Mouse (Mus musculus): ENCODE data around the gene Inpp5f. TPM values are rescaled to one million over a fixed set of nuclear protein-coding genes. Genes with fewer than 3 reads are reported as not detected.
A peak's percentile ranks its signal among the peaks of the same experiment; 100 is the strongest.

The Inpp5f gene
- polyA plus RNA-seq, 1 experiment from 2014 or later: 444 TPM

DNA sequence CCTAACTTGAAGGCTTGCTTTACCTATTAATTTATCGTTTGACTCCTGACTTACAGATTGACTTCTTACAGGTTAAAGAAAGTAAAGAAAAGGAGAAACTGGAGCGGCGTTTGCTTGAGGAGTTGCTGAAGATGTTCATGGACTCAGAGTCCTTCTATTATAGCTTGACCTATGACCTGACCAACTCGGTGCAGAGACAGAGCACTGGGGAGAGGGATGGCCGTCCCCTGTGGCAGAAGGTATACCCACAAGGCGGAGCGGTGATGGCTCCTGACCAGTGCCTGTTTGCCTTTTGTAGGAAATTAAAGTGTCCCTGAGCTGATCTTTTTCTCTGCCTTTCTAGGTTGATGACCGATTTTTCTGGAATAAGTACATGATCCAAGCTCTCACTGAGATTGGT lies 52.8 kb downstream of the Inpp5f start:
- H3K27me3 ChIP-seq (ENCODE audit: control insufficient read depth, insufficient read depth, low read length): no peaks in the 10 kb centered on the region
- H3K9me3 ChIP-seq (ENCODE audit: control insufficient read depth, low read length): no peaks in the 10 kb centered on the region
- no peak overlapping the region for H3K4me2 ChIP-seq (ENCODE audit: low read length)
- no peak overlapping the region for H3K9ac ChIP-seq (replicated peaks; ENCODE audit: low read length)
- WGBS: 88% methylated on average over 8 of the region's 8 CpGs
- no peak overlapping the region for H3K4me3 ChIP-seq (replicated peaks; ENCODE audit: low read depth, low read length)
- H3K4me1 ChIP-seq (ENCODE audit: control insufficient read depth, insufficient read depth, low read length): peaks cover 11% of the 10 kb centered on the region; the same call in 1 of the 2 replicates
- H3K36me3 ChIP-seq (ENCODE audit: control insufficient read depth, insufficient read depth, low read length): no peaks in the 10 kb centered on the region
- ATAC-seq (ENCODE audit: low FRiP score, low TSS enrichment): no peak
- DNase-seq: no peak
- no peak overlapping the region for H3K27ac ChIP-seq (replicated peaks; ENCODE audit: low read depth, low read length)

DNA sequence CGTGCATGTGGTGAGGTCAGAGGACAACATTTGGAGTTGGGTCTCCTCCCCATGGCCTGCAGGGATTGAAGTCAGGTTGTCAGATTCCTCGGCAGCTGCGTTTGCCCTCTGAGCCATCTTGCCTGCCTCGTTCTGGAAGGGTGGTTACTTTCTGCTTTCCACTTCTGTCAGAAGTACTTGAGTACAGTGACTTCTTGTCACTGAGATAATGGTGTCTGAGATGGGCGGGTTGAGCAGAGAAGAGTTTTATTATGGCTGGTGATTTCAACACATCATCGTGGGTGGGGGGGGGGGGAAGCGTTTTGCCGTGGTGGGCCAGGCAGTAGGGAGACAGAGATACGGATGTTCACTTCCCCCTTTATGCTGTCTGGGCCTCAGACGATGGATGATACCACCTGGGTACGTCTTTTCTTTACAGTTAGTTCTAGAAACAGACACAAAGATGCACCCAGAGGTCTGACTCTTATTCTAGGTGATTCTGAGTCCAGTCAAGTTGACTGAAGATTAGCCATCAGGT lies 53.8 kb downstream of the Inpp5f start:
- 90% methylated on average over 11 of the region's 11 CpGs for WGBS
- Histone ChIP-seq H3K4me1 (ENCODE audit: control insufficient read depth, insufficient read depth, low read length) (peaks cover 11% of the 10 kb centered on the region; the same call in 1 of the 2 replicates), H3K27ac (replicated peaks; ENCODE audit: low read depth, low read length) (no peak overlapping the region), H3K4me2 (ENCODE audit: low read length) (no peak overlapping the region), H3K4me3 (replicated peaks; ENCODE audit: low read depth, low read length) (no peak overlapping the region), H3K27me3 (ENCODE audit: control insufficient read depth, insufficient read depth, low read length) (no peaks in the 10 kb centered on the region), H3K9ac (replicated peaks; ENCODE audit: low read length) (no peak overlapping the region), H3K9me3 (ENCODE audit: control insufficient read depth, low read length) (no peaks in the 10 kb centered on the region), H3K36me3 (ENCODE audit: control insufficient read depth, insufficient read depth, low read length) (no peaks in the 10 kb centered on the region)
- no peak for ATAC-seq (ENCODE audit: low FRiP score, low TSS enrichment)
- DNase-seq: no peak

DNA sequence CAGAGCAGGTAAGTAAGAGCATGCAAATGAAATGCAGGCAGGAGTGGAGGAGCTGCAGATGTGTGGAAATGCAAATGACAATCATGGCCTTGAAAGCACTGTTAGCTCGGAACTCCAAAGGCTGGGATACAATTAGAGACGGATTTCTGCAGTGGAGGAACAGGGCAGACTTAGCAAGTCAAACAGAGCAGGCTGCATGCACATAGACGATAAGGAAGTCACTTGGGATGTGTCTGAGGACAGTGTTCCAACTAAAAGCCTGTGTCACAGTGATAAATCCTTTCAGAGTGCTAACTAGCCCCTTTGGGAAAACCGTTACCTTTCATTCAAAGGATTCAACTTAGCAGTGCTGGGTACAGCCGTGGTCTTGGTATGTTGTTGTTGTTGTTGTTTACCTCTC lies 56.7 kb downstream of the Inpp5f start:
- ATAC-seq (ENCODE audit: low FRiP score, low TSS enrichment) (peak; percentile 46; the same call in 1 of the 2 replicates), DNase-seq (peak; percentile 77)
- peak overlapping the region; percentile 72 for H3K27ac ChIP-seq (replicated peaks; ENCODE audit: low read depth, low read length)
- H3K9ac ChIP-seq (replicated peaks; ENCODE audit: low read length): no peak overlapping the region
- peaks cover 24% of the 10 kb centered on the region for H3K4me1 ChIP-seq (ENCODE audit: control insufficient read depth, insufficient read depth, low read length)
- no peak overlapping the region for H3K4me3 ChIP-seq (replicated peaks; ENCODE audit: low read depth, low read length)
- H3K4me2 ChIP-seq (ENCODE audit: low read length): no peak overlapping the region; the same call in 1 of the 2 replicates
- 22% methylated on average over 5 of the region's 5 CpGs for WGBS
- H3K36me3 ChIP-seq (ENCODE audit: control insufficient read depth, insufficient read depth, low read length): no peaks in the 10 kb centered on the region
- H3K9me3 ChIP-seq (ENCODE audit: control insufficient read depth, low read length): no peaks in the 10 kb centered on the region
- no peaks in the 10 kb centered on the region for H3K27me3 ChIP-seq (ENCODE audit: control insufficient read depth, insufficient read depth, low read length)

DNA sequence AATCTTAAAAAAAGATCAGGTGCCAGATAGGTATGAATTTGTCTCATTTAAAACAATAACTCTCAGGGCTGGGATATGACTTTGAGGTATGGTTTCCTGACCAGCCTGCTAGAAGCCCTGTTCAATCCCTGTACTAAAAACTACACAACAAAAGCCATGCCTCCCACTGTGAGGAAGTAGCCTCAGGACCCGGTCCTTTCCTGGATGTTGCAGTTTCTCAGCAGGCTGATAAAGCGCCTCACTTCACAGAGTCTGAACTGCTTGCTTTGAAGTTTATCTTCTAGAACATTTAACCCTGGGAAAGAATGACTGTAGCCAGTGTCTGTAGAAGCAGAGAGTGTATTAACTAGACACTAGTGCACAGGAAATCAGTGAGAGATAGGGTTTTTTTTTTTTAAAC lies 57.7 kb downstream of the Inpp5f start:
- H3K4me3 ChIP-seq (replicated peaks; ENCODE audit: low read depth, low read length): no peak overlapping the region
- peaks cover 30% of the 10 kb centered on the region for H3K4me1 ChIP-seq (ENCODE audit: control insufficient read depth, insufficient read depth, low read length)
- no peaks in the 10 kb centered on the region for H3K9me3 ChIP-seq (ENCODE audit: control insufficient read depth, low read length)
- 31% methylated on average over 2 of the region's 2 CpGs for WGBS
- DNase-seq (peak; percentile 66), ATAC-seq (ENCODE audit: low FRiP score, low TSS enrichment) (no peak)
- H3K9ac ChIP-seq (replicated peaks; ENCODE audit: low read length): no peak overlapping the region
- H3K4me2 ChIP-seq (ENCODE audit: low read length): no peak overlapping the region
- no peaks in the 10 kb centered on the region for H3K27me3 ChIP-seq (ENCODE audit: control insufficient read depth, insufficient read depth, low read length)
- no peaks in the 10 kb centered on the region for H3K36me3 ChIP-seq (ENCODE audit: control insufficient read depth, insufficient read depth, low read length)
- 0 out of 2 replicates have a peak overlapping the region, but pooled peaks have one; percentile 32 for H3K27ac ChIP-seq (replicated peaks; ENCODE audit: low read depth, low read length)

DNA sequence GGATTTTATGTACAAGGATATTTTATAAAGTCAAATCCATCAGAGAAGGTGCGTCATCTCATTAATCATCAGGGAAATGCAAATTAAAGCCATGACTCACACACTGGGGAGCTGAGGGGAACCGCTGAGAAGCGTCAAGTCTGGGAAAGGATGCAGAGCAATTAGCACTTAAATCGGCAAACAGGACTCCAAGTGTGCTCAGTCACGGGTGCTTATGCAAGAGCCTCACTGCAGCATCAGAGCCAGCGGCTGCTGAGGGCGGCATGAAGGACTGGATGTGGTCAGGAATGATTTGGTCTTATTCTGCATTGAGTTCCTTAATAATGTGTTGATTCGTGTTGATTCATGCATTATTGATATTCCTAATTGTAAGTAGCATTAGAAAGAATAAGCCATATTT lies 60.8 kb downstream of the Inpp5f start:
- H3K9ac ChIP-seq (replicated peaks; ENCODE audit: low read length): peak overlapping the region; percentile 48
- no peaks in the 10 kb centered on the region for H3K9me3 ChIP-seq (ENCODE audit: control insufficient read depth, low read length)
- DNase-seq (peak; percentile 75), ATAC-seq (ENCODE audit: low FRiP score, low TSS enrichment) (peak; percentile 57; the same call in 1 of the 2 replicates)
- H3K36me3 ChIP-seq (ENCODE audit: control insufficient read depth, insufficient read depth, low read length): 0 out of 2 replicates have a peak, but pooled peaks cover 3% of the 10 kb centered on the region
- H3K4me1 ChIP-seq (ENCODE audit: control insufficient read depth, insufficient read depth, low read length): peaks cover 28% of the 10 kb centered on the region
- no peak overlapping the region for H3K4me3 ChIP-seq (replicated peaks; ENCODE audit: low read depth, low read length)
- H3K4me2 ChIP-seq (ENCODE audit: low read length): peak overlapping the region; percentile 48
- peak overlapping the region; percentile 85 for H3K27ac ChIP-seq (replicated peaks; ENCODE audit: low read depth, low read length)
- H3K27me3 ChIP-seq (ENCODE audit: control insufficient read depth, insufficient read depth, low read length): no peaks in the 10 kb centered on the region
- 6% methylated on average over 8 of the region's 8 CpGs for WGBS

DNA sequence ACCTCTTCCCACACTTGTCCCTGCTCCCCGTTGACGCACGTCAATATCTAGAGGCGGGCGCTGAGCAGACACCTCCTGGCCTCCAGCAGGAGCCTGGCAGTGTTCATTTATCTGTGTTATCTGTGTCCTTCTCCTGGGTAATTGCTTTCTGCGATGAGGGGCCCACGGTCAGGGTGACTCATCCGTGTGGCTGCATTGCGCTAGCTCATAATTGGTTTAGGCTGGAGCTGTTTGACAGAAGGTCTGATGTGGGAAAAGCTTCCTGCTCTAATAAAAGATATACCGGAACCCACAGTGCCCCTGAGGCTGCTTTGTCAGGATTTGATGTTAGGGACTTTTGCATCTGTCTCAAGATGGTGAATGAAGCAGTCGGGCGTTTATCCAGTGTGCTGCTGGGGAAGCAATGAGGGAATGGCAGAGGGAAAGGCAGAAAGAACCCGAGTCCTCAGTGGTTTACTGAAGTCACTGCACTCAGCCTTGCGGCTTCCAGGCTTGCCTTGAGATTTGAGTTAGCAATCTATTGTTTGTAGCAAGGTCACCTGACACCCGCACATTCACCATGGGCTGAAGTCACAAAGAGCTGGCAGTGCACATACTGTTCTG lies 61.4 kb downstream of the Inpp5f start:
- H3K27me3 ChIP-seq (ENCODE audit: control insufficient read depth, insufficient read depth, low read length): no peaks in the 10 kb centered on the region
- peak overlapping the region; percentile 85 for H3K27ac ChIP-seq (replicated peaks; ENCODE audit: low read depth, low read length)
- H3K4me1 ChIP-seq (ENCODE audit: control insufficient read depth, insufficient read depth, low read length): peaks cover 26% of the 10 kb centered on the region
- 0 out of 2 replicates have a peak, but pooled peaks cover 3% of the 10 kb centered on the region for H3K36me3 ChIP-seq (ENCODE audit: control insufficient read depth, insufficient read depth, low read length)
- 4% methylated on average over 15 of the region's 15 CpGs for WGBS
- peak; percentile 76 for DNase-seq
- H3K4me2 ChIP-seq (ENCODE audit: low read length): peak overlapping the region; percentile 48
- ATAC-seq (ENCODE audit: low FRiP score, low TSS enrichment): peak; percentile 53; the same call in 1 of the 2 replicates
- no peaks in the 10 kb centered on the region for H3K9me3 ChIP-seq (ENCODE audit: control insufficient read depth, low read length)
- H3K4me3 ChIP-seq (replicated peaks; ENCODE audit: low read depth, low read length): no peak overlapping the region
- peak overlapping the region; percentile 48 for H3K9ac ChIP-seq (replicated peaks; ENCODE audit: low read length)

DNA sequence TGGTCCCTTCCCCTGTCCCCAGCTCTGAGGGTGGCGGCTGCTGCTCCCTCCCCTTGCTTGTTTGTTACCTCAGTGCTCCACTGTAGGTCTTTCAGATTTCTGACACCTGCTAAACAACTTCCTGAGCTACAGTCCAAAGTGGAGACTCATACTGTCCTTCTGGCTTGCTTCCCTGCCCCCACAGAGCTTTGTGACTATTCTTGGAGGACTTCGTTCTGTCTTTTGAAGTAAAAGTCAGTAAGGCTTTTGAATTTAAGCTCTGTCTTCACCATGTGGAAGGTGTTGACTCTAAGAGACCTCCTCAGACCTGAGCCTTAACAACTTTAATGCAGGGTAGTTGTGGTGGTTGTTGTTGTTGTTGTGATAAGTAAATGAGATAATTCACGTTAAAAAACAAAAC lies 67.4 kb downstream of the Inpp5f start:
- Histone ChIP-seq H3K27ac (replicated peaks; ENCODE audit: low read depth, low read length) (no peak overlapping the region), H3K9me3 (ENCODE audit: control insufficient read depth, low read length) (no peaks in the 10 kb centered on the region), H3K9ac (replicated peaks; ENCODE audit: low read length) (no peak overlapping the region), H3K4me3 (replicated peaks; ENCODE audit: low read depth, low read length) (no peak overlapping the region), H3K4me2 (ENCODE audit: low read length) (no peak overlapping the region), H3K36me3 (ENCODE audit: control insufficient read depth, insufficient read depth, low read length) (0 out of 2 replicates have a peak, but pooled peaks cover 8% of the 10 kb centered on the region), H3K4me1 (ENCODE audit: control insufficient read depth, insufficient read depth, low read length) (no peaks in the 10 kb centered on the region), H3K27me3 (ENCODE audit: control insufficient read depth, insufficient read depth, low read length) (no peaks in the 10 kb centered on the region)
- ATAC-seq (ENCODE audit: low FRiP score, low TSS enrichment) (no peak), DNase-seq (no peak)
- 69% methylated on average over 3 of the region's 3 CpGs for WGBS

DNA sequence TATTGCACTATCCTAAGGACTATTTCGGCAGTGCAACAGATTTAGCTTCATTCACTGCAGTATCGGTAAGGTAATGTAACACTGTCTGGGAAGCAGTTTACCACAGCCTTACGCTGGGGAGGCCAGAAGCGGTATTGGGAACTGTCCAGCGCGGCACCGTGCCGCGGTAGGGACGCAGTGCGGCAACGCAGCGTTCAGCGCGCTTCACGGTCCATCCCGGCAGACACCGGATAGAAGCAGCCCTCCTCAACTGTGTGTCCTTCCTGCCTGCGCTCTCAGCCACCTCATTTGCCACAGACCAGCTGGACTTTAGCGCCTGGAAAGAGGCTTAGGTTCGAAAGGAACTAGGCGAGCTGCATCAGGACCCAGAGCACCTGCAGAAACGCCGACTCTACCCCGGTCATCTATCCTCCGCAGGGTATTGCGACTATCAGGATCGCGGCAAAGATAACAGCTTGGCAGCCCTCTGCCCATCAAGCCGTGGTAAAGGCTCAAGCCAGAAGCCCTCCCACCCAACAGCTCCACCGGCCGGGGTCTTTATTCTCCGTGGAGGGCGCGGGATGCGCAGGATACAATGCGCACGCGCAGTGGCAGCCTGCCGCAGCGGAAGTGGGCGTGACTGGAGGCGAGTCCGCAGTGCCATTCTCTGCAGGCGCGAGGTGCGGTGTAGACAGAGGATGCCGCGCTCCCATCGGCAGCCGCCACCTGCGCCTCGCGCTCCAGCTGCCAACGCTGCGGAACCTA lies 76.9 kb downstream of the Inpp5f start:
- 54% methylated on average over 56 of the region's 56 CpGs for WGBS

More for the DNA sequence above, 76.9 kb downstream of the Inpp5f start:
- DNase-seq (peak; percentile 94), ATAC-seq (ENCODE audit: low FRiP score, low TSS enrichment) (peak; percentile 85)
- H3K9me3 ChIP-seq (ENCODE audit: control insufficient read depth, low read length): peaks cover 10% of the 10 kb centered on the region
- peak overlapping the region; percentile 56 for H3K4me2 ChIP-seq (ENCODE audit: low read length)
- H3K4me1 ChIP-seq (ENCODE audit: control insufficient read depth, insufficient read depth, low read length): peaks cover 7% of the 10 kb centered on the region; the same call in 1 of the 2 replicates
- peak overlapping the region; percentile 61 for H3K9ac ChIP-seq (replicated peaks; ENCODE audit: low read length)
- peaks cover 21% of the 10 kb centered on the region for H3K36me3 ChIP-seq (ENCODE audit: control insufficient read depth, insufficient read depth, low read length)
- H3K4me3 ChIP-seq (replicated peaks; ENCODE audit: low read depth, low read length): peak overlapping the region; percentile 45
- peak overlapping the region; percentile 95 for H3K27ac ChIP-seq (replicated peaks; ENCODE audit: low read depth, low read length)
- no peaks in the 10 kb centered on the region for H3K27me3 ChIP-seq (ENCODE audit: control insufficient read depth, insufficient read depth, low read length)

All from midbrain, embryonic 14.5 days (tissue).